Mouse (Mus musculus) right cerebral cortex, postnatal 10 days (tissue): ENCODE results near the gene Prokr2.
A peak's percentile ranks its signal among the peaks of the same experiment; 100 is the strongest.
"Not testable (repeated sequence)": the region's sequence is repeated elsewhere in the genome, so short reads cannot be mapped to it uniquely, and the experiment has no call there.

ENCODE experiments used
- DNase-seq, 2 experiments: peaks; one replicate each; pipeline ENCODE4 v3.0.0; 2021; ENCODE audit warnings: low spot score in 2 of 2

Prokr2 gene

DNA sequence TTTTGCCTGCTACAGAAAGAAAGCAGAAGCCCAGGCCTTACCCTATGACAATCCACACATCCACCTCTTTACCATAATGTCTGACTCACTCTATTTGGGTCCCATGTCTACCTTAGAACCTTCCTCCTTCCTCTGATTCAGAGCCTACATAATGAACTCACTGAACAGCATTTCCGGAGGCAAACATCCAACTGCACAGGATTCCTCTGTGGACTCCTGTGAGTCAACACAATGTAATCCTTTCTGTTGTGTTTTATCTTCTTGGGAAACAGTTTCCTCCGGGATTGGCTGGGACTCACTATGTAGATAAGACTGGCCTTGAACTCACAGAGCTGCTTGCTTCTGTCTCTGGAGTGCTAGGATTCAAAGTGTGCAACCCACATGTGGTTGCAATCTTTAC, 44.9 kb downstream of the Prokr2 start:
- DNase-seq, result no peak

DNA sequence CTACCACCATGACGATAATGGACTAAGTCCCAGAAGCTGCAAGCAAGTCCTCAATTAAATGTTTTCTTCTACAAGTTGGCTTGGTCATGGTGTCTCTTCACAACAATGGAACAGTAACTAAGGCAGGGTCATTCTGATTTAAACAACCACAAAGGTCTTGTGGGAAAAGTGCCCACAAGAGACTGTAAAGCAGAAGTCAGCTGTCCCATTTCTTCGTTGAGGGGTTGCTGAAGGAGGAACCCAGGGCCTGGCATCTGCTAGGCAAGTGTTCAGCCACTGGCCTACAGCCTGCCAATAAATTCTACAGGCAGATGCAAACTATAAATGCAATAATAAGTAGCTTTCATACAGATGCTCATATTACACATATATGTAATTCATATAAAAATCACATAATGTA, 48.0 kb downstream of the Prokr2 start:
- no peak for DNase-seq

DNA sequence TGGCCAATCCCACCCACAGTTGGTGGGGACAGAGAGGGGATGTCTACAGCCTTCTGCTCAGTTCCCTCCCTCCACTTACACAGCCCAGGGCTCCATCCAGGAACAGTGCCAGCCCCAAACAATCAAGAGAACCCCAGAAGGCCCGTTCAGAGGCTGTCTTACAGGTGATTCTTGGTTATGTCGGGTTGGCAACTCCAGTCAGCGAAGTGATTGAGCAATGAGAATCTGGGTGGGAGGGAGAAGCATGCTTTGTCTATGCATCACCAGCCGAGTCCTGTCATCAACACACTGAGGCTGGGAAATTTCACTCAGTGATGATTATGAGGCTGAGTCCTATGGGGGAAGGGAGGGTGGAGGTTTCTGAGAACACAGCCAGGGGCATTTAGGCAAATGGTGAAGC, 61.7 kb downstream of the Prokr2 start:
- DNase-seq, result no peak

DNA sequence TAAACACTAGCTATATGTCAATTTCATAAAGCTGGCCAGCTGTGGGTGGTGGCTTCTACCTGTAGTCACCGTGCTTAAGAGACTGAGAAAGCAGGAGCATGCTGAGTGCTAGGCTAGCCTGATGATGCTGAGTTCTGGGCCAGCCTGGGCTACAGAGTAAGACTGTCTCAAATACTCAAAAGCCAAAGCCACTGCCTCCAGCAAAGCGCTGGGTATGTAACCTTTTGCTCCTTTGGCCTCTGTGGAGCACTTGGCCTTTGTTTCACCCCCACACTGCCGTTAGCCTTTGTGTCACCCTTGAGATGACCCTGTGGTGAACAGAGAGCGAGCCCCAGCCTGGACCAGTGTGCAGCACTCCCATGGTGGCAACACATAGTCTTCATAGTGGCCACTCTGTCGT, 64.7 kb downstream of the Prokr2 start:
- DNase-seq, result no peak

DNA sequence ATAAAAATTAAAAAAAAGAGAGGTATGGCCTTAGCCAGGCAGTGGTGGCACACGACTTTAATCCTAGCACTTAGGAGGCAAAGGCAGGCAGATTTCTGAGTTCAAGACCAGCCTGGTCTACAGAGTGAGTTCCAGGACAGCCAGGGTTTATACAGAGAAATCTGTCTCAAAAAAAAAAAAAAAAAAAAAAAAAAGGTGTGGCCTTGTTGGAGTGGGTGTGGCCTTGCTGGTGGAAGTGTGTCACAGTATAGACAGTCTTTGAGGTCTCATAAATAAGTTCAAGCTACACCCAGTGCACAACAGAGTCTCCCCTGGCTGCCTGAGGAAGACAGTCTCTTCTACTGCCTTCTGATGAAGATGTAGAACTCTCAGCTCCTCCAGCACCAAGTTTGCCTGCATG, 68.1 kb downstream of the Prokr2 start:
- no peak for DNase-seq

DNA sequence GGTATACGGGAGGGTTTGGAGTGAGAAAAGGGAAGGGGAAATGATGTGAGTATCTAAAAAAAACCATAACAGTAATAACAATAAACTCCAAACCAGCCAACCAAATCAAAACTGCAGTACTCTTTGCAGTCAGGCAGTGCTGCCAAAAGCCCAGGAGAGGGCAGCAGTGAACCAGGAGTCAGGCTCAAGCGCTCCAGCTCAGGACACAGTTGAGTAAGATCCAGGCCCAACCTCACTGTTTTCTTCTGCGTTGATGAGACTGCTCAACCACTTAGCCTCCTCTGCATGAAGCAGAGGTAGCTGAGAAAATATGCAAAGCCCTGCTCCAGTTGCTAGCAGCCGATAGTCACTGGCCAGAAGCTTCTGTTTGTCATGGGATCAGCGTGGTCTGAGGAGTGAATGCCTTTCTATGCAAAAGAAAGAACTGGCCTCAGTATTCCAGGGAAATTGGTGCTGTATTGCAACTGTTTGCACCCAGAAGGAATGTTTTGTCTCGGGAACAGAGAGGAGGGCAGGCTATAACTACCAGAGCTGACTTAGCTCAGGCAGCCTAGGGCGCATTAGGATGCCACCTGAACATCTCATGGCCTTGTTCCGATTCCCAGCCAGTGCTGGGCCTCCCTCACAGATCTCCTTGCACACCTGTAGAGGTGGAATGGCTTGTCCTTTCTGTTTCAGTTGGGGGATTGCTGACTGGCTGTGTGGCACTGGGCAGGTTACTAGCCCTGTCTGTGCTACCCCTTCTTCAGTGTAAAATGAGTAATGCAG, 69.0 kb downstream of the Prokr2 start:
- DNase-seq, result peak; percentile 85 to 88

DNA sequence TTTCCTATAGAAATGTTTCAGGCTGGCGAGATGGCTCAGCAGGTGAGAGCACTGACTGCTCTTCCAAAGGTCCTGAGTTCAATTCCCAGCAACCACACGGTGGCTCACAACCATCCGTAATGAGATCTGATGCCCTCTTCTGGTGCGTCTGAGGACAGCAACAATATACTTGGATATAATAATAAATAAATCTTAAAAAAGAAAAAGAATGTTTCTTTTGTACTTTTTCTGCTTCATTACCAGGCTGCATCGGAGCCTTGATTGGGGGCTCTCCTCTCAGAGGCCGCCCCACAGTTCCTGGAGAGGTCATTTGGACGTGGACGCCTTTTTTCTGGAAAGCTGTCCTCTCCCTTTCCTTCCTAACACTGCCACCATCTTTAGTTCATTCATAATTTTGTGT, 71.2 kb downstream of the Prokr2 start:
- not testable (repeated sequence) for DNase-seq

DNA sequence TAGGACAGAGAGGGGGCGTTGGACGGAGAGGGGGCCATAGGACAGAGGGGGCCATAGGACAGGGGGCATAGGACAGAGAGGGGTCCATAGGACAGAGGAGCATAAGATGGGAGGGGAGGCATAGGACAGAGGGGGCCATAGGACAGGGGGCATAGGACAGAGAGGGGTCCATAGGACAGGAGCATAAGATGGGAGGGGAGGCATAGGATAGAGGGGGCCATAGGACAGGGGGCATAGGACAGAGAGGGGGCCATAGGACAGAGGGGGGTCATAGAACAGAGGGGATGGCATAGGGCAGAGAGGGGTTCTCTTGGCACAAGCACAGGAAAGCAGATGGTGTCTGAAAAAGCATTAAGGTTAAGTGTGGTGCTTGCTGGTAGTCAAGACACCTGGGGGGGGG, 71.7 kb downstream of the Prokr2 start:
- DNase-seq, result no peak

DNA sequence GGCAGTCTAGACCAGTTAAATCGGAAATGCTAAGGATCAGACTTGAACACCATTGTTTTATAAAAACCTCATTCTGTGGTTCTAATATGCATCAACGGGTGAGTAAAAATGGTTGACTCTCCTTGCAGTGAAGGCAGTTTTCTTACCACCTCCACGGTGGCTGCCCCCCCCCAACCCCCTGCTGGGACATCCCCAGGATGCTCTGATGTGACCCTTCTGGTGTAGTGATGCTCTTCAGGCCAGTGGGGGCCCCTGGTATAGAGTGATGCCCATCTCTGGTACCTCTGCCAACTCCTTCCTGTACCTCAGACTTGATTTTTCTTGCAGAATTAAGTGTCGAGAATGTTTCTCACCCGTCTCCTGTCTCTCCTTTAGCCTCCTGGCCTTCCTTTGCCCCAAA, 72.6 kb downstream of the Prokr2 start:
- peak in 1 of 2 experiments; percentile 19 for DNase-seq

DNA sequence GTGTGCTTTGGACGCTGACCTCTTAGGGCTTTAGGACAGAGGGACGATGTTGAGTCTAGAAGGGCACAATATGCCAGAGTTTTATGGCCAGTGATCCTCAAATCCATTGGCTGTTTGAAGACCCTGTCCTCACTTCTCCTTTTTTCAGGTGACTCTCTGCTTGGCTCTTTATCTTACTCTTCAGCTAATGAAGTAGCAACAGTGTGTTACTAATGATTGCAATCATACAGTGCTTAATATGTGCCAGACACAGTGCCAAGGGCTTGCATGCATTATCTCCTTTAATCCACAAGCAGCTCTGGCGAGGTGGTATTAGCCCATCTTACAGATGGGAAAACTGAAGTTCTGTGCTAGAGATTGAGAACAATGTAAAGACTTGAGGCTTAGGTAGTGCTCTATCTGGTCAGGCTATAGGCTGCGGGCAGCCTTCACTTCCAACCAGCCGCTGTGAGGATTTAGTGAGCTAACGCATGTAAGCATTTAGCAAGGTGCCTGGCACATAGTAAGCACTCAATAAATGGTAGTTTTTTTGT, 75.8 kb downstream of the Prokr2 start:
- no peak for DNase-seq

DNA sequence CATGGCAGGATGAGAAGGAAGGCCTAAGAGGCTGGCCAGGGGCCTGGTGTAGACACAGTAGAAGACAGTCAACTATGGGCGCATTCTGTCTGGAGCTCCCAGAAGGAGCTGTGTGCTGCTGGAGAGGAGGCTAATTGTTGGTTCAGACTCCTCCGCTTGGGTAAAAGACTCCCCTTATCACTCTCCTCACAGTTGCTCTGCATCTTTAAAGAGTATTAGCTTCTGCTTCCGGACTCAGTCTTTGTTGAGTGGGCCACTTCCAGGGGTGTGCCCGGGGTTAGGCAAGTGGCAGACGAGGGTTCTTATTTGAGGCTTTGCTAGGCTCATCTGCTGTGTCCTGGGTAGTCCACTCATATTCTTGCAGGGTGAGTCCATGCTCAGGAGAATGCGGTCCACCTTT, 76.4 kb downstream of the Prokr2 start:
- no peak for DNase-seq

DNA sequence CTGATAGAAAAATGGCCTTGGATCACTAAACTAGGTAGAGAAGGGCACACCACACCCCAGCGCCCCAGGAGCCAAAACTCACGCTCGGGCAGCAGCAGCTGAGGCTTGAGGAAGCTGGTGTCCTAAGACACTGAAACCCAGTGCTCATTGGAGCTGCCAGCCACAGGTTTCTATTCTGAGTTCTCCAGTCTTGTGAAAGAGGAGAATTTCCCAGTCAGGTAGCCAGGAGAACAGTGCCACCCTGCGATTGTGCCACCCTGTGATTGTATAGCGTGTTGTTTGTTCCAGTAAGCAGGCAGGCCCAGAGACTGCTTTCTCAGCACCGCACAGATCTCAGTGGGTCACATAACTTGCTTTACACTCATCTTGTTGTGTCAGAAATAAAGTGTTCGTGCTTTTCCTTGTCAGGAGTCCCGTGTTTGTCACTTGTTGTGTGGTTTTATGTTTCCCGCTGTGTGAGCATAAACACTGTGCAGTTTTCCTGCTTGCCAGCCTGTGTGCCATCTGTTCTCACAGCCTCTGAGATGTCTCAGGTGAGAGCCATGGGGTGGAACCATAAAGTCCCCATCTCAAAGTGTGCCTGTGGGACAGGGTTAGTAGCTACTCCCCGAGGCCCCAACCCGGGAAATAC, 77.9 kb downstream of the Prokr2 start:
- peak in 1 of 2 experiments; percentile 16 for DNase-seq

DNA sequence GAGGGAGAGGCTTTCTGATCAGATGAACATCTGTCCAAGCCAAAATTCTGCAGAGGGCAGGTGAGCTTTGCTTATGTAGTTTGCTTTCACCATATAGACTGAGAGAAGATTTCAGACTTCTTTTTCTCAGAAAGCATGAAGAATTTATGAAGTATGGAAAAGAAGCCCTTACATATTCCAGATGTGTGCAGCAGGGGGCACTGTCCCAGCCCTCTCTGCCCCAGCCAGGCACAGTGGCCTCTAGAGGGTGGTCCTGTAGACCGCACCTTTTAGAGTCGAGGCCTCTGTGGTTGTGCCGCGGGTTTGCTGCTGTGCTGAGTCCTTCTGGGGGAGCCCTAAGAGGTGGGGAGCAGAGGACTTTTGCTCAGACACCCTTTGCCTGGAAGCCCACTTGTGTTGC, 79.3 kb downstream of the Prokr2 start:
- no peak for DNase-seq

DNA sequence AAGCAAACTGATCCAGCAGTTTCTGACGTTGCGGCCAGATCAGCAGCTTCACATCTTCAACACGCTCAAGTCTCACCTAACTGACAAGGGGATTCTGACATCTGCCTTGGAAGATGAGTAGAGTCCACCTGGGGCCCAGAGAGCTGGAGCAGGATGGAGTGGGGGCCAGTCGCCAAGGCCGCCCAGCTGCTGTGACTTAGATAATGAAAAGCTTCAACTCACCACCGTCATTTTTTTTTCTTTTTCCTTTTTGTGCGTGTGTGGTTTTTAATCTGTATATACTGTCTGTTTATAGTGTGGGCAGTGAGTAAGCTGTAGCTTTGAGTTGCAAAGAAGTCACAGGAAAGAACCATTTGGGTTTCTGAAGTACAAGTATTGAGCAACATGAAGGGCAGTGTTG, 80.1 kb downstream of the Prokr2 start:
- DNase-seq, result no peak

DNA sequence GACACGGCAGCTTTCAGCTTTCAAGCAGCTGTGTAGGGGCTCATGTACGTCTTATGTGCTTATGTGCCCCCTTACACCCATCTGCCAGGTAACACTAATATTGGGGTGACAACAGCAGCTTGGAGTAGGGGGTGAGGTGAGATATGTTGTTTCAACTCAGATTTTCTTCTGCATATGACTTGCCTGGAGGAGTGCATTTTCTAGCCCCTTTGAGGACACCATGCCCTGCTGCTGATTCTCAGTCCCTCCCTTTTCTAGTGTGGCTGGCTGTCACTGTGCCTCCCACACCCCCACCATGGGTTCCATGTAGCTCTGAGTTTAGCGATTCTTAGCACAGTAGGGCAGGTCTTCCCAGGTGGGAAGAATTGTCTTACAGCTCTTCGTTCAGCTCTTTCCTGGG, 83.8 kb downstream of the Prokr2 start:
- DNase-seq, result no peak

DNA sequence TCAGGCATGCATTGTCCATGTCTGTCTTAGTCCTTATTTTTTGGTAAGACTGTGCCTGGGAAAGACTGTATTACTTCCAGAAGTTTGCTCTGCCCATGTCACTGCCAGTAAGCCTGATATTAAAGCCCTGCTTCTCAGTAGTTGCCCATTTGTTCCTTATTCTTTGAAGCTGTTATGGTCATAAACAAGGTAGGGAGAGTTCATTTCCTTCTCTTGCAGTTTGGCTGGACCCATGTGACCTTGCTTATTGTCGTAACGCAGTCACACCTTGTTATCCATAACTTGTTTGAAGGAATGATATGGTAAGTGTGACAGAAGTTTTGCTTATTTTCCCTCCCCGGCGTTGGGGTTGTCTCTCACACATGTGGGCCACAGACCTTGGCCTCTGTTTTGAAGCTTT, 87.0 kb downstream of the Prokr2 start:
- DNase-seq, result no peak

DNA sequence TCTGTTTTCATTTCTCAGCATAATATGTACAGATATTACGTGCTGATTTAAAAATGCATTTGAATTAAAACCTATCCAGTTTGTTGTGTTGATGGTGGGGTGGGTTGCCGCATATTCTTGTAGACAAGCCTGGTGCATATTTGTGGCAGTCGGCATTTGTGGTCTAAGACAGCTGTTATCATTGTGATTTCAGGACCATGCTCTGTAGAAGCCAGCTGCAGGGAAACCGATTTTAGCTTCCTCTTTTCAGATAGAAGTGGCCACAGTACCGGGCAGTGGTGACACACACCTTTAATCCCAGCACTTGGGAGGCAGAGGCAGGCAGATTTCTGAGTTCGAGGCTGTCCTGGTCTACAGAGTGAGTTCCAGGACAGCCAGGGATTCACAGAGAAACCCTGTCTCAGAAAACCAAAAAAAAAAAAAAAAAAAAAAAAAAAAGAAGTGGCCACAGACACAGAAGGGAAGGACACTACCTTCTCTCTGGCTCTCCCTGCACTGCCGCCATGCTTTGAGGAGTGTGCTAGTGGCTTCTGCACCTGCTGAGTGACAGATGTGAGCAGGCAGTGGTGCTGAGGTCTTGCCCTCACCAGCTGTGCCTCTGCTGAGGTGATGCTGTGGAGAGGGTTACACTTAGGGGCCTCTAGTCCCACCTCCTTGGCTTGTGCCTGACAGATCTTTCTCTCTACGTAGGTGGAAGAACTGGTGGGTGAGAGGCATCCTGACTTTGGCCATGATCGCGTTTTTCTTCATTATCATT, 91.4 kb downstream of the Prokr2 start:
- no peak for DNase-seq

DNA sequence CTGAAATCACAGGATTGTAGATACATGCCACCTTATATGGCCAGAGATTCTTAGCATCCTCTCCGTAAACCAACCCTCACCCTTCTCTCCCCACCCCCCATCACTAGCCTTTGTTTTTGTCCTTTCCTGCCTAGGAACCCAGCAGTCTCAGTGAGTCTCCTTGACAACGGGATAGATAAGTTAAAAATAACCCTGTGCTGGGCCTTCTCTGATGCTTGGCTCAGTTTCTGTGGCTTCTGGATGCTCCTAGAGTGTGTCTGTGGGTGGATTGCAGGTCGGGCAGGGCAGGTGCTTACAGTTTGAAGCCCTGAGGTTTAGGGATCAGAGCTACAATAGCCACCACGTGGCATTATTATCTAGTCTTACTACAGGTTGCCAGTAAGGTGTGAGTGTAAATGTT, 93.2 kb downstream of the Prokr2 start:
- peak; percentile 56 to 81 for DNase-seq

DNA sequence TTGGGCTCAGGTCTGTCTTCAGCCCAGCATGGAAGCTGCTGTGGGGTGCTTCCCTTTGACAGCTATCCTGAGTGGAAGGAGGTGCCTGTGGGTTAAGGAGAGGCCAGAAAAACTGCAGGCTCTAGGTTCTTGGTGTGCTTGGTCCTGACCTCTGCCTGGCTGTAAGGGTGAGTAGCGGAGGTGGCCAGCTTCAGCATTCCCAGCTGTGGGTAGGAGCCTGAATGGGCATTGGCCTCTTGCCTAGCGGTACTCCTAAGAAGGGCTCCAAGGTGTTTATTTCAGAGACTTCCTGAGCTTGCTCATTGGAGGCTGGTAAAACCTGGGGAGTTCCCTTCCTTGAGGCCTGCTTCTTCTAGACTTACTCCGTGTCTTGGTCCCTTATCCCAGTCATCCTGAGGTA, 94.0 kb downstream of the Prokr2 start:
- no peak for DNase-seq

DNA sequence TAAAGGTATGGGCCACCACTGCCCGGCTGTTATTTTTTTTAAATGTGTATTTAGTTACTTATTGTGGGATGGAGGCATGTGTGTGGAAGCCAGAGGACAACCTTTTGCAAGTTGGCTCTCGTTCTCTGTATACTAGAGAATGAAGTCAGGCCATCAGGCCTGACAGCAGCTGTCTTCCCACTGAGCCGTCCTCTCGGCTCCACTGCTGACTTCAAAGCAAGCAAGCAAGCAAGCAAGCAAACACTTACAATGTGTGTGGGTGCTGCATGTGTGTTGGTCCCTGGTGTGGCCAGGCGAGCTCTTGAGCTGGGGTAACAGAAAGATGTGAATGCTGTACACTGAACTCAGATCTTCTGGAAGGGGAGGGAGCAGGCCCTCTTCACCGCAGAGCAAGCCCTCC, 94.4 kb downstream of the Prokr2 start:
- no peak for DNase-seq

DNA sequence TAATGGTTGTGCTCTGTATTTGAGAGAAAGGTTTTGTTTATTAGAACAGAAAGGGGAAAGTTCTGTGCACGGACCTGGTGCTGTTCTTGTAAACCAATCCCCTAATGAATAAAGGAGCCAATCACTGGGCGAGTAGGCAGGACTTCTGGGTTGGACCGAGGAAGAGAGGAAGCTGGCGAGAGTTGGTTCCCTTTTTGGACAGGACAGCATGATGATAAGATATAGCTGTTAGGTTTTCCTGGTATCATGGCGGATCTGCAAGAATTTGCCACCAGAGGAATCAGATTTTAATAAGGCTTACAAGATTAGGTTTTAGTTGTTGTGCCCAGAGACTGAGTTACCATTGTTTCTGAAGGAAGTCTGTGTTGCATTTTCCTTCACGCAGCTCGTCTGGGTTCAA, 96.0 kb downstream of the Prokr2 start:
- not testable (repeated sequence) for DNase-seq
